Mouse (Mus musculus): Measurements from ENCODE around the gene Spry2.

The Spry2 gene

GRCm38 (mm10) chr14:105896791-105897568, at the start of gene Spry2:
Spry2 (minus strand) TSS chr14:105896819.
- under 1% methylated on average over 60 of the region's 89 CpGs for WGBS

- 72% methylated on average over 9 of the region's 9 CpGs for WGBS
These were observed 44.7 kb upstream of the Spry2 start for GRCm38 (mm10) chr14:105941353-105941752.

- WGBS: 92% methylated on average over 9 of the region's 9 CpGs
These were observed 30.1 kb upstream of the Spry2 start for GRCm38 (mm10) chr14:105926726-105927125.

DNA sequence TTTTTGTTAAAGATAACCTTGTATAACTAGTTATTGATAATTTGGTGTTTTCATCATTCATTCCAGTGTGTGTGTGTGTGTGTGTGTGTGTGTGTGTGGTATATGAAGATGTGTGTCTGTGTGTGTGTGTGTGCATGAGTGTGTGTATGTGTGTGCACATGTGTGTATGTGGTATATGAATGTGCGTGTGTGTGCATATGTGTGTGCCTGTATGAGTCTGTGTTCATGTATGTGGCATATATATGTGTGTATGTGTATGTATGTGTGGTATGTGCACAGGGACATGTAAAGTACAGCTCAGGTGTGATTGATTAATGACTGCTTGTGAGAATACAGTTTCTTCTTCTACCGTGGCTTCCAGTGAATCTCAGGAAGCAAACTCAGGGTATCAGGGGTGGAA, 28.7 kb upstream of the Spry2 start:
- 89% methylated on average over 2 of the region's 2 CpGs for WGBS

GRCm38 (mm10) chr14:105924712-105925111, 28.1 kb upstream of the Spry2 start:
- 9% methylated on average over 1 of the region's 1 CpGs for WGBS

DNA sequence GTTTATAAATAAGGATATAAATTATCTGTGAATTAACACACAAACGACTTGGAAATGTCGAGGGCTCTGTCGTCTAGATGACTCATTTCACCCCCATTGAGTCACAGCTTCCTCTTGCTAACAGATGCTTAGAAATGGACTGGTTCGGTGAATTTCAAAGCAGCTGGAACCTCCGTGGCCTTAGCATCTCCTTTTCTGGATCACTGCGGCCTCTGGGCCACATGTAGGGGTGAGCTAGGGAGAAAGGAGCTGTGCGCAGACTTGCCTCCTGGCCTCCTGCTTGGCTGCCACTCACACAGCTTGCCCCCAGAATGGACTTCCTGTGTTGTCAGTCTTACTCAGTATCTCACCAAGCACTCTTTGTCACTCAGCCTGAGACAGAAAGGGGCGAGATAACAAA, 26.3 kb upstream of the Spry2 start:
- WGBS: 37% methylated on average over 8 of the region's 8 CpGs

DNA sequence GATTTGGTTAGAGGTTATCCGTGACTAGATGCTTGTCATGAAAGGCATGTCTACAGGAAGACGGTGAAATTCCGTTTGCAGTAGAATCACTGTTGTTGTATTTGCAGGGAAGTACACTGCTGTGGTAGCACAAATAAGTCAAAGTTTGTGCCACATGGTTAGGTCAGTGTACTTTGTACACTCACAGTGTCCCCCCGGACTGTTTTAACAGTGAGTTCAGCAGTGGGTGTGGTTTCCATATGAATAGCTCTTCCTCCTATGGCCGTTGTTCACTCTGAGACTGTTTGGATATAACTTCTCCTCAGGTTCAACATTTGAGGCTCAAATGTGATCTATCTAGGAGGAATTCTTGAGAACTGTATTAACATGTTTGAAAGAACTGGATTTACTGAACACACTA, 25.8 kb upstream of the Spry2 start:
- 65% methylated on average over 5 of the region's 5 CpGs for WGBS

- 17% methylated on average over 8 of the region's 8 CpGs for WGBS
These were observed 24.6 kb upstream of the Spry2 start for GRCm38 (mm10) chr14:105921217-105921695.

DNA sequence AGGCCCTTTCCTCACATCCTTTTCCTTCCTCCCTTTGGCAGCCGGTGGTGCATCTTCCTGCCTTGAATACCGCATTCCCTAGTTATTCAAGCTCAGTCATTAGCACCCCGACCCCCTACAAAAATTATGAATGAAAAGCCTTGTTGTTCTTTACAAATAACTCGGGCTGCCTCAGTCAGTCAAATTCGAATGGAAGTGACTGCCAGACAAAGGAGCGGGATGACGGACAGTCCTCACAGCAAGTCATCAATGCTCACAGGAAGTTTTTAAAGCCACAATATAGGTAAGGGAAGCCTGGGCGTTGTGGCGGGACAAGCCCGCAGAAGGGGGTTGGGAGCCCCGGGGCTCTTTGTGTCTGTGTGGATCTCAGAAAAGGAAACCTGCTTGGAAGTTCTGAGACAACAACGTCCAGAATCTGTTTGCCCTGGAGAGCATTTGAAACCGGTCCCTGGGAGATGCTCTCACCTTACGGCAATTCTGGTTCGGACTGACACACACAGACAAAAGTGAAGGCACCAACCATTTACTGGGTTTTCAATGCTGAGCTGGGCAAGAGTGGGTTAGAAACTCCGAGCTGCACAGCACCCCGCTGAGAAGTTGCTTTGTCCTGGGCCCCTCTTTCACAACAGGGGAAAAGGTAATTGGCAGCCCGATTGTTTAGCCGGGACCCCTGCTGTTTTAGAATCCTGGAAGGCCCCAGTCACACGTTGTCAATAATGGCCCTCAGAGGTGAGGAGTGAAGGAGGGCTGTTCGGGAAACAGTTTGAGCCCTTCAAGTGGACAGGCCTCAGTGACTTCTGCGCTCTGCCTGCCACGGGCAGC, 24.0 kb upstream of the Spry2 start:
- WGBS: 43% methylated on average over 23 of the region's 23 CpGs

DNA sequence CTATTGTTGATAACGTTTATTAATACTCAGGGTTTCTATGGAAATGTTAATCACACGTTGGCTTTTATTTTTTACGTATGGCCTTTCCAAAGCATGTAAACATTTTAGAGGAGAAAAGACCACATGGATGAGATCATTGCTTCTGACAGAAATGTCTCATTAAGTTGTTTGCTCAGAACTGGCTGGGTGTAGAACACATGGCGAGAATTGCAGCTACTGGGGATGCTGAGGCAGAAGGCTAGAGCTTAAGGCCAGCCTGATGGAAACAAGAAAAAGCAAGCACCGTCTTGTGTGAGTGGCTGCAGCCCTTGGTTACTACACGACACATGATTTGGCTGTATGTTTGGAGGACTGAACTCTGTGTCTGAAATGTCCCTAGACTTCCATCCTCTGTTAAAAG, 10.6 kb upstream of the Spry2 start:
- WGBS: 81% methylated on average over 6 of the region's 6 CpGs

- WGBS: 89% methylated on average over 5 of the region's 5 CpGs
These were observed 9.3 kb upstream of the Spry2 start for GRCm38 (mm10) chr14:105905935-105906334.

DNA sequence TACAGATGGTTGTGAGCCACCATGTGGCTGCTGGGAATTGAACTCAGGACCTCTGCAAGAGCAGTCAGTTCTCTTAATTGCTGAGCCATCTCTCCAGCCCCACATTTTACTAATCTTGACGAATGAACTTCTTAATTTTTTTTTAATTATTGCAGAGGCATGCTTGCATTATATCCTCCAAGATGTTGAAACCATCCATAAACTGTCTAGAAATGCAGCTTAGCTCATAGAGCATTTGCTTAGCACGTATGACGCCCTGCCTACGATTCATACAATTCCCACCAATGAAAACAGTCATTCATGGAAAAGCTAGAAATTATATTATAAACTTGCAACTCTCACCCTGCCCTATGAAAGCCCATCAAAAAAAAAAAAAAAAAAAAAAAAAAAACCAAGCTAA, 8.9 kb upstream of the Spry2 start:
- 95% methylated on average over 4 of the region's 4 CpGs for WGBS

- 82% methylated on average over 7 of the region's 7 CpGs for WGBS
These were observed 6.2 kb upstream of the Spry2 start for GRCm38 (mm10) chr14:105902807-105903206.

- 95% methylated on average over 3 of the region's 3 CpGs for WGBS
These were observed 4.2 kb upstream of the Spry2 start for GRCm38 (mm10) chr14:105900841-105901240.

- 16% methylated on average over 11 of the region's 11 CpGs for whole genome bisulfite sequencing
These were observed 2.5 kb upstream of the Spry2 start for GRCm38 (mm10) chr14:105899116-105899515.

- under 1% methylated on average over 58 of the region's 58 CpGs for WGBS
These were observed 1.9 kb upstream of the Spry2 start for GRCm38 (mm10) chr14:105898266-105899111.

DNA sequence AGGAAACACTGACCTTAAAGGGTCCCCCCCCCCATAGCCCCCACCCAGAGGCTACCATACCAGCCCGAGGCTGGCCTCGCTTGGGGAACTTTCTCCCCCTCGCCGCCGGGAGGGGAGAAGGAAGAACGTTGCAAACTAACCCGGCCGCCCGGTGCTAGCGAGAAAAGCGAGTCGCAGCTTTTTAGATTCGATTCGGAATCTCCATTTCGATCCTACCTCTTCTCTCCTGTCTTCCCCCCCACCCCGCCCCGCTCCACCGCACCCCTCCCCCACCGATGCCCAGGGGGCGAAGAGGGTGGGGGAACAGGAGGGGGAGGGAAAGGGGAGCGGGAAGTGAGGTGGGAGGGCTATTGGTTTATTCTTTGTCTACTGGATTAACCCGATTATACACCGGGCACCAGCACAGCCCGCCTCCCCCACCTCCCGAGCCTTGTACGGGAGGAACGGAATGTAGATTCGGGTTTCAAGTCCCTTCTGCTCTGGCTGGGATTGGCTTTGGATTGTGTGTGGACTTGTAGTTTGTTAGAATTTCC, 1.0 kb upstream of the Spry2 start:
- under 1% methylated on average over 28 of the region's 28 CpGs for WGBS

DNA sequence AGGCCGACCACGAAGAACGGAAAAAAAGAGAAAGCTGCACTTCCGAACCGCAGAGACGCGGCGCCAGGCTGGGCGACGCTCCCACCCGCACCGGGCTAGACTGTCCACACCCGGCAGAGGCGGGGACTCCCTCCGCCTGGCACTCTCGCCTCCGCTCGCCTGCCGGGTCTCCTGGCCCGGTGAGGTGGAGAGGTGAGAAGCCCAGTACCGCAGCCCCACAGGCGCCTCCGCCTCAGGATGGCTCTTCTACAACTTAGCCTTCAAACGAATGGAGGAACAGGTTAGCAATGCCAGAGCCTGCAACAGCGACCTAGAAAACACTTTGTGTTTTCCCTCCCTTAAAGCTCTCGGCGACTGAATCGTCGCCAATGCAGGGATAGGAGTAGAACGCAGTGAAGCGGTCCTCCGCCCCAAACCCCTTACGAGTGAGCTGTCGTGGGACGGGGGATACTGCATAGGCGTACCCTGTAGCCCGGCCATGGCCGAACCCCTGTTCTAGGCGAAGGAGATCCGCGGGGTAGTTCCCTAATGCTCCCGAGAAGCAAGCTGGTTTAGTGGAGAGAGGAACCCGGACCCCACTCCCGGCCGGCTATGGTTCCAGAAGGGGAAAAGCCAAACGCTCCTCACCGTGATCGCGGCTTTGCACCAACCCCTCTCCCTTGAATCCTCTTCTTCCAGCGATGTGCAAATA, 513 bp downstream of the Spry2 start:
- under 1% methylated on average over 50 of the region's 50 CpGs for WGBS

DNA sequence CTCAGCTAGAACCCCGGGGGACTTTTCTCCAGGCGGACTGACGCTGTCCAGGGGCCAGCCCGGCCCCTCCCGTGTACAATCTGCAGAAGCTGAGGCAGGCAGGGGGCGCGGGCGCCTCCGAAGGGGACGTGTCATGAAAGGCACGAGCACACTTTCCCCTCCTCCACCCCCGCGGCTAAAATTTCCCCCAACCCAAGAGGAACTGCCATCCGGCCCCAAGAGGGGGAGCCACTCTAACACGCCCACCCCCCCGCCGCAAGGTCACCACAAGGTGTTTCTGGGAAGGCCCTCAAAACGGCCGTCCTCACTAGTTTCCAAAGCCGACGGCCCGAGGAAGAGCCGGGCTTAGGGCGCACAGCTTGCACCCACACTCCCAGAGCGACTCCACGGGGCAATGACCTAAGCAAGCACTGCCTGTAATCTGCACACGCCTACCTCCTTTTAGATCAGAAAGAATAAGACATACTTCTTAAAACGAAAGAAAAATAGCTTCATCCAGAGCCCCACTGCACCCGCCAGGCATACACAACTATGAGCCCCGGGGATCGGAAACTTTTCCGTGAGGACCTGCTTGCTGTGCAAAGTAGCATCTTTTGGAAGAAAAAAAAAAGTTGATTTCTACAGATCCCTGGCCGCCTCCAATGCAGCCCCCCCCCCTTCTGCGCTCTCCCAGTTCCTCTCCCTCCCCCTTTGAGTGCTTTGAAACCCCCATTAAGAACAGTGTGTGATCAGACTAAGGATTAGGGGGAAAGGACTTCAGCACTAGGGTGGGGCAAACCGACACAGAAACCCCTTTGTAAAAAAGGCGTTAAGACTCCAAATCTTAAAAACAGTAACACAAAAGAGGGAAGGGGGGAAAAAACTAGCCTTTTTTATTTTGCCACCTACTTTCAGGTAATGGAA, 1.4 kb downstream of the Spry2 start:
- WGBS: under 1% methylated on average over 36 of the region's 36 CpGs

DNA sequence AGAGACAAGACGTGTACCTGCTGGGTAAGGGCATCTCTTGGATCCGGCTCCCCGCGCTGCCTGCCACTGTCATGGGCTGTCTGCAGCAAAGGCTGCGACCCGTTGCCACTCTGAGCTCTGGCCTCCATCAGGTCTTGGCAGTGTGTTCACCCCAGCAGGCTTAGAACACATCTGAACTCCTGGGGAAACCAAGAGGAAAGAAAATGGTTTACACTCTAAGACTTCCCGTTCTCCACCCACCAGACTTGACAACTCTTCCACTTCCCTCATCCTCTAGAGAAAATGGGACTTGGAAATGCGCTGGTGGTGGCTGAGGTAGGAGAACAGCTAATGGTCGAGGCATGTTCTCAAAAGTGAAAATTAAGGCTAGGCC, 3.0 kb downstream of the Spry2 start:
- WGBS: 15% methylated on average over 9 of the region's 9 CpGs

All from cerebral cortex, adult 2 months (tissue).